Mouse (Mus musculus): ENCODE data around the gene Col4a3. TPM values are rescaled to one million over a fixed set of nuclear protein-coding genes. Genes with fewer than 3 reads are reported as not detected.

Col4a3 gene
- polyA plus RNA-seq, 1 experiment from 2014 or later = 21.9 TPM

DNA sequence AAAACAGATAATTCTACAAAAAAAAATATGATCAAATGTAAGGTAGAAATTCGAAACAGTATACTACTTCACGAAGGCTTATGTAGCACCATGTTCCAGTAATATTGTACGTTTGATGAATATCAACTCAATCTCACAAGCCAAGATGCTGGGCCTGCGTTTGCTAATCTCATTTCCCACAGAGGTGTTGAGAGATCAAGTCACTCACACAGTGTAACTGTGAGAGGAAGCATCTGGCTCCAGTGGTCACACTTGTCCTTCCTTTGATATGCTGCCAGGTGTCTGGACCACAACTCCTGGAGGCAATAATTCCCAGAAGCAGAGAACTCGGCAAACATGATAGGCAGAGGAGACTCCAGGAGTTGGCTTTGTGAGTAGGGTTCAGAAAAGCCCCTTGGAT lies 99.6 kb downstream of the Col4a3 start:
- Histone ChIP-seq H3K36me3 (ENCODE audit: insufficient read depth, low read length) (no peaks in the 10 kb centered on the region), H3K27me3 (ENCODE audit: insufficient read depth, low read length) (no peaks in the 10 kb centered on the region), H3K4me3 (replicated peaks; ENCODE audit: low read depth, low read length) (no peak overlapping the region), H3K27ac (no peak overlapping the region), H3K9me3 (replicated peaks; ENCODE audit: low read length) (no peaks in the 10 kb centered on the region), H3K4me1 (replicated peaks; ENCODE audit: insufficient read depth, low read length) (no peaks in the 10 kb centered on the region), H3K4me2 (ENCODE audit: low read length) (no peak overlapping the region), H3K9ac (ENCODE audit: low read depth, low read length) (no peak overlapping the region)
- TF ChIP-seq CTCF (IDR thresholded peaks at IDR 0.05; ENCODE audit: low read depth) = no peak
- DNase-seq (ENCODE audit: low spot score) = no peak
- 71% methylated on average over 5 of the region's 5 CpGs for WGBS
- ATAC-seq (replicated peaks; ENCODE audit: low FRiP score, low read depth) = no peak

DNA sequence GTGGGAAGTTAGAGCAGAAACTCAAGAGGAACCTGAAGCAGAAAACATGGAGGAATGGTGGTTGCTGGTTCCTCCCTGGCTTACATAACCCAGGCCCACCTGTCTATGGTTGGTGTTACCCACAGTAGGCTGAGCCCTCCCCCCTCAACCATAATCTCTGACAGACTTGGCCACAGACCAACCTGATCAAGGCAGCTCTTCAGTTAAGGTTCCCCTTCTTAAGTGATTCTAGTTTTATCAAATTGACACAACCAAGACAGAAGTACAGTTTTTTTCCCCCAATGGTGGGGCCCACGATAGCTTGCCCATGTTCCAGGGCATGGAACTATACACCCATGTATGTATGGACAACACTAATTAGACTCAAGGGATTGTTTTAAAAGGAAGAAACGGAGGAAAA lies 100.1 kb downstream of the Col4a3 start:
- no peak for DNase-seq (ENCODE audit: low spot score)
- Histone ChIP-seq H3K36me3 (ENCODE audit: insufficient read depth, low read length) (no peaks in the 10 kb centered on the region), H3K4me1 (replicated peaks; ENCODE audit: insufficient read depth, low read length) (no peaks in the 10 kb centered on the region), H3K9me3 (replicated peaks; ENCODE audit: low read length) (no peaks in the 10 kb centered on the region), H3K9ac (ENCODE audit: low read depth, low read length) (no peak overlapping the region), H3K4me2 (ENCODE audit: low read length) (no peak overlapping the region), H3K27ac (no peak overlapping the region), H3K27me3 (ENCODE audit: insufficient read depth, low read length) (no peaks in the 10 kb centered on the region), H3K4me3 (replicated peaks; ENCODE audit: low read depth, low read length) (no peak overlapping the region)
- 85% methylated on average over 2 of the region's 2 CpGs for WGBS
- TF ChIP-seq CTCF (IDR thresholded peaks at IDR 0.05; ENCODE audit: low read depth) = no peak
- ATAC-seq (replicated peaks; ENCODE audit: low FRiP score, low read depth) = no peak

DNA sequence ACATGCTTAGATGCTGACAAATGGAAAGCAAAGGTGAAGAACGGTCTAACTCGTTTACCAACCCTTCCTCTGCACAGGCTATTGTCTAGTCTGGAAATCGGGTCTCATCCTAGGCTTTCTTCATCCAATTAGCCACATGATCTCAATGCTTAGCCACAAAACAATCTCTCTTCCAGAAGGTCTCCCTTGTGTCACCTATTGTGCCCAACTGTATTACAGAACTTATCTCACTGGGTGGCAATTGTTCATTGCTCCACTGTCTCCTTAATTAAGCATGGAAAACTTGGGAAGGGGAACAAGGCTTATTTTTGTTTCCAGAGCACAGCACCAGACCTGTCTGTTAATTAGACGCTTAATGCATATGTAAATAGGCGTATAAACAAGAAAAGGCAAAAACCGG lies 101.2 kb downstream of the Col4a3 start:
- Histone ChIP-seq H3K27ac (no peak overlapping the region), H3K4me3 (replicated peaks; ENCODE audit: low read depth, low read length) (no peak overlapping the region), H3K36me3 (ENCODE audit: insufficient read depth, low read length) (no peaks in the 10 kb centered on the region), H3K4me2 (ENCODE audit: low read length) (no peak overlapping the region), H3K4me1 (replicated peaks; ENCODE audit: insufficient read depth, low read length) (no peaks in the 10 kb centered on the region), H3K9ac (ENCODE audit: low read depth, low read length) (no peak overlapping the region), H3K9me3 (replicated peaks; ENCODE audit: low read length) (no peaks in the 10 kb centered on the region), H3K27me3 (ENCODE audit: insufficient read depth, low read length) (no peaks in the 10 kb centered on the region)
- DNase-seq (ENCODE audit: low spot score) (no peak), ATAC-seq (replicated peaks; ENCODE audit: low FRiP score, low read depth) (no peak)
- 84% methylated on average over 6 of the region's 6 CpGs for WGBS
- no peak for TF ChIP-seq CTCF (IDR thresholded peaks at IDR 0.05; ENCODE audit: low read depth)

DNA sequence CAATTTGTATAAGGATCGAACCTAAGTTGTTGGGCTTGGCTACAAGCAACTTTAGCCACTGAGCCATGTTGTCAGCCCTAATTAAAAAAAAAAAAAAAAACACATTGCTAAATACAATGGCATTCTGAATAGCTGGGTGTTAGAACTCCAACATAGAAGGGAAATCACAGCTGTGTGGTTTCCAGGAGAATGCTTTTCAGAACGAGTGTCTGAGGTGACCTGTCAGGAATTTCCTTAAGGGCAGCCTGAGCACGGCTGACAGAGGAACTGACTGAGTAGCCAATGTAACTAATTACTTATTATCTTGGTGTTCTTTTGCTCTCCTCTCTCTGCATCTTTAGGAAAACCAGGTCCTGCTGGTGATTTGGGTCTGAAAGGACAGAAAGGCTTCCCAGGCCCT lies 109.2 kb downstream of the Col4a3 start:
- Histone ChIP-seq H3K27ac (no peak overlapping the region), H3K4me3 (replicated peaks; ENCODE audit: low read depth, low read length) (no peak overlapping the region), H3K27me3 (ENCODE audit: insufficient read depth, low read length) (no peaks in the 10 kb centered on the region), H3K9me3 (replicated peaks; ENCODE audit: low read length) (no peaks in the 10 kb centered on the region), H3K36me3 (ENCODE audit: insufficient read depth, low read length) (no peaks in the 10 kb centered on the region), H3K9ac (ENCODE audit: low read depth, low read length) (no peak overlapping the region), H3K4me2 (ENCODE audit: low read length) (no peak overlapping the region), H3K4me1 (replicated peaks; ENCODE audit: insufficient read depth, low read length) (no peaks in the 10 kb centered on the region)
- TF ChIP-seq CTCF (IDR thresholded peaks at IDR 0.05; ENCODE audit: low read depth) = no peak
- ATAC-seq (replicated peaks; ENCODE audit: low FRiP score, low read depth) (no peak), DNase-seq (ENCODE audit: low spot score) (no peak)
- 37% methylated on average over 3 of the region's 3 CpGs for WGBS

DNA sequence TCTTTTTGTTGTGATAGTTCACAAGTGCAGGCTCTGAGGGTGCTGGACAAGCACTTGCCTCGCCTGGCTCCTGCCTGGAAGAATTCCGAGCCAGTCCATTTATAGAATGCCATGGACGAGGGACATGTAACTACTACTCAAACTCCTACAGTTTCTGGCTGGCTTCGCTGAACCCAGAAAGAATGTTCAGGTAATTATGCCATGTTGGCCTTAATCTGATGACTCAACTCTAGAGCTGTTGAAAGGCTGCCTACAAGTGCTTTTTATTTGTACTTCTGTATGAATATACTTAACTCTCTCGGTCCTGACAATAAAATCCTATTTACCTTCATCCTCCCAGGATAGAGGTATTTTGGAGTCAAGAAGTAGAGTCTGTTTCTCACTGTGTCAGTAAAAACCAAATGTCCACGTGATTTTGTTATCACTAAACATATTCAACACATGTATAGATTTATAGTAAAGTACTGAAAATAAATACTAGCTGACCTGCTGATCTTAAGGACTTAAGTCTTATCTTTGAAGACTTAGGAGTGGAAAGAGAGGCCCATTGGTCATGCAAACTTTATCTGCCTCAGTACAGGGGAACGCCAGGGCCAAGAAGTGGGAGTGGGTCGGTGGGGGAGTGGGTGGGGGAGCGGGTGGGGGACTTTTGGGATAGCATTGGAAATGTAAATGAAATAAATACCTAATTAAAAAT lies 131.2 kb downstream of the Col4a3 start:
- no peak for TF ChIP-seq CTCF (IDR thresholded peaks at IDR 0.05; ENCODE audit: low read depth)
- H3K9ac ChIP-seq (ENCODE audit: low read depth, low read length) = no peak overlapping the region
- H3K4me2 ChIP-seq (ENCODE audit: low read length) = no peak overlapping the region
- WGBS = 69% methylated on average over 9 of the region's 9 CpGs
- H3K36me3 ChIP-seq (ENCODE audit: insufficient read depth, low read length) = no peaks in the 10 kb centered on the region
- H3K4me3 ChIP-seq (replicated peaks; ENCODE audit: low read depth, low read length) = no peak overlapping the region
- DNase-seq (ENCODE audit: low spot score) (no peak), ATAC-seq (replicated peaks; ENCODE audit: low FRiP score, low read depth) (no peak)
- no peaks in the 10 kb centered on the region for H3K9me3 ChIP-seq (replicated peaks; ENCODE audit: low read length)
- no peaks in the 10 kb centered on the region for H3K27me3 ChIP-seq (ENCODE audit: insufficient read depth, low read length)
- no peaks in the 10 kb centered on the region for H3K4me1 ChIP-seq (replicated peaks; ENCODE audit: insufficient read depth, low read length)
- H3K27ac ChIP-seq = no peak overlapping the region

DNA sequence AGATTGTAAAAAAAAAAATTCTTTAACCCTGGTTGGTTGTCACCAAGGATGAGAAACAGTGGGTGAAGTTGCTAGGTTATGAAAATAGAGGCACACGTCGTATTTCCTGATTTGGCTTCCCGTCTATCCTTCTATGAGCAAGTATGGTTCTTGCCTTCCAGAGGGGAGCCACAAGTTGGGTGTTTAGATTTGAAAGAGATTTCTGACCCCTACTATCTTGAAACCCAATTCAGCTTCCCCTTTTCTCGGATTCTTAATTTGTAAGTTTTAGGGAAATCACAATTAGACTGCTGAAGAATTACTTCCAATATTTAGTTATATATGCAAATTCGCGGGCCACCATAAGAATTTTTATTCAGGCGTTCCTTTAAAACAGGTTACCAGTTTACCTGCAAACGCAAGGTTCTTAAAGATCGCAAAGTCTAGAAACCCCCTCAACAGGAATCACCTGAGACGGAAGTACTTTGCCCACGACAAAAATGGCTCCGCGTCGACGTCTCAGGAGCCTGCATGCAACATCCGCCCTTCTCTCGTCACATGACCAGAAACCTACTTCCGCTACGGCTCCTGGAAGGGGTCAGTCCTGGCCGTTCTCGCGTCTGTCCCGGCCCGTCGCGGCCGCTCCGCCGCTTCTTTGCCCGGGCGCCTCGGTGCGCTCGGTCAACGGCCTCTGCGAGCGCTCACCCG lies 137.8 kb downstream of the Col4a3 start, which contains the start of gene Mff:
Gene Mff (plus strand): TSS at position 552 of the 687 bp plus-strand sequence.
- Histone ChIP-seq H3K9ac (ENCODE audit: low read depth, low read length) (peak within 1 kb of the TSS; percentile 97), H3K4me2 (ENCODE audit: low read length) (peak within 1 kb of the TSS; percentile 97), H3K9me3 (replicated peaks; ENCODE audit: low read length) (no peaks in the 10 kb centered on the region), H3K36me3 (ENCODE audit: insufficient read depth, low read length) (peaks cover 3% of the 10 kb centered on the region; the same call in 1 of the 2 replicates), H3K27ac (peak within 1 kb of the TSS; percentile 73), H3K4me1 (replicated peaks; ENCODE audit: insufficient read depth, low read length) (peaks cover 10% of the 10 kb centered on the region; the same call in 1 of the 2 replicates), H3K4me3 (replicated peaks; ENCODE audit: low read depth, low read length) (peak within 1 kb of the TSS; percentile 90), H3K27me3 (ENCODE audit: insufficient read depth, low read length) (no peaks in the 10 kb centered on the region)
- WGBS = 9% methylated on average over 38 of the region's 38 CpGs
- DNase-seq (ENCODE audit: low spot score) (peak; percentile 98), ATAC-seq (replicated peaks; ENCODE audit: low FRiP score, low read depth) (peak; percentile 99)
- no peak for TF ChIP-seq CTCF (IDR thresholded peaks at IDR 0.05; ENCODE audit: low read depth)

Data from kidney, postnatal 0 days (tissue).